Mouse (Mus musculus) heart, embryonic 11.5 days (tissue): ENCODE measurements at regions not wholly inside any gene's neighbourhood (a gene's known extent, or its start where the extent isn't known, plus 50 kb on each side); places are given as distances from the start of the nearest gene placed in this dataset.

ENCODE experiments used
- ATAC-seq: fragments of 200-750 bp; cut with Nextera tagmentation; replicated peaks from 2 replicates; pipeline ENCODE4 v1.8.0; 2017; ENCODE audit warnings: moderate library complexity; ENCODE audit not compliant: insufficient number of reproducible peaks, low FRiP score, low TSS enrichment
- H3K27ac ChIP-seq: fragments of 300-500 bp; sonication (generic); 2 replicates; pipeline ENCODE4 v1.5.1; 2014; ENCODE audit warnings: mild to moderate bottlenecking, low read depth, low read length
- H3K27me3 ChIP-seq: fragments of 300-500 bp; sonication (generic); 2 replicates; pipeline ENCODE4 v1.6.1; 2014; ENCODE audit warnings: mild to moderate bottlenecking, low read length, mixed read lengths; ENCODE audit not compliant: control insufficient read depth, insufficient read depth
- H3K36me3 ChIP-seq: fragments of 300-500 bp; sonication (generic); 2 replicates; pipeline ENCODE4 v1.6.1; 2014; ENCODE audit warnings: mild to moderate bottlenecking, low read length, moderate library complexity, mixed read lengths; ENCODE audit not compliant: control insufficient read depth, insufficient read depth
- H3K4me1 ChIP-seq: fragments of 300-500 bp; sonication (generic); 2 replicates; pipeline ENCODE4 v1.6.1; 2014; ENCODE audit warnings: low read length; ENCODE audit not compliant: control insufficient read depth, insufficient read depth
- H3K4me2 ChIP-seq: fragments of 300-500 bp; sonication (generic); 2 replicates; pipeline ENCODE4 v1.6.1; 2014; ENCODE audit warnings: mild to moderate bottlenecking, moderate library complexity
- H3K4me3 ChIP-seq: fragments of 300-500 bp; sonication (generic); 2 replicates; pipeline ENCODE4 v1.5.1; 2014; ENCODE audit warnings: low read depth, low read length
- H3K9ac ChIP-seq: fragments of 300-500 bp; sonication (generic); 2 replicates; pipeline ENCODE4 v1.6.1; 2014; ENCODE audit warnings: mild to moderate bottlenecking, low read depth, low read length, moderate library complexity
- H3K9me3 ChIP-seq: fragments of 300-500 bp; sonication (generic); replicated peaks from 2 replicates; pipeline ENCODE4 v1.6.1; 2016; ENCODE audit warnings: low read length; ENCODE audit not compliant: control insufficient read depth
- WGBS: fragments of 180-500 bp; shearing (Covaris S2); extraction: QIAGEN DNeasy Blood & Tissue Kit; methylation state at CpG from one replicate; pipeline ENCODE4 v1.1.7; 2014; ENCODE audit not compliant: insufficient replicate concordance; 5-methylcytosine and 5-hydroxymethylcytosine counted together

- ATAC-seq, result 0 out of 2 replicates have a peak, but pooled peaks have one; percentile 18
- H3K4me3 ChIP-seq, result no peak overlapping the region
Observed at GRCm38 (mm10) chr2:74201608-74202323, 290.6 kb upstream of the Atp5g3 start.

GRCm38 (mm10) chr2:74199550-74199949 lies 288.4 kb upstream of the Atp5g3 start:
- Histone ChIP-seq H3K27me3 (no peaks in the 10 kb centered on the region), H3K4me2 (peak overlapping the region; percentile 40), H3K36me3 (no peaks in the 10 kb centered on the region), H3K27ac (no peak overlapping the region), H3K9me3 (no peaks in the 10 kb centered on the region), H3K4me3 (no peak overlapping the region), H3K9ac (no peak overlapping the region), H3K4me1 (peaks cover 19% of the 10 kb centered on the region)
- no peak for ATAC-seq
- WGBS, result 9% methylated on average over 12 of the region's 12 CpGs

More at GRCm38 (mm10) chr2:74201608-74202323, 290.6 kb upstream of the Atp5g3 start:
- Histone ChIP-seq H3K4me2 (peak overlapping the region; percentile 31), H3K27ac (peak overlapping the region; percentile 12; the same call in 1 of the 2 replicates), H3K27me3 (no peaks in the 10 kb centered on the region), H3K4me1 (peaks cover 19% of the 10 kb centered on the region), H3K9me3 (0 out of 2 replicates have a peak, but pooled peaks cover 2% of the 10 kb centered on the region), H3K36me3 (no peaks in the 10 kb centered on the region), H3K9ac (no peak overlapping the region)
- 22% methylated on average over 11 of the region's 11 CpGs for WGBS

DNA sequence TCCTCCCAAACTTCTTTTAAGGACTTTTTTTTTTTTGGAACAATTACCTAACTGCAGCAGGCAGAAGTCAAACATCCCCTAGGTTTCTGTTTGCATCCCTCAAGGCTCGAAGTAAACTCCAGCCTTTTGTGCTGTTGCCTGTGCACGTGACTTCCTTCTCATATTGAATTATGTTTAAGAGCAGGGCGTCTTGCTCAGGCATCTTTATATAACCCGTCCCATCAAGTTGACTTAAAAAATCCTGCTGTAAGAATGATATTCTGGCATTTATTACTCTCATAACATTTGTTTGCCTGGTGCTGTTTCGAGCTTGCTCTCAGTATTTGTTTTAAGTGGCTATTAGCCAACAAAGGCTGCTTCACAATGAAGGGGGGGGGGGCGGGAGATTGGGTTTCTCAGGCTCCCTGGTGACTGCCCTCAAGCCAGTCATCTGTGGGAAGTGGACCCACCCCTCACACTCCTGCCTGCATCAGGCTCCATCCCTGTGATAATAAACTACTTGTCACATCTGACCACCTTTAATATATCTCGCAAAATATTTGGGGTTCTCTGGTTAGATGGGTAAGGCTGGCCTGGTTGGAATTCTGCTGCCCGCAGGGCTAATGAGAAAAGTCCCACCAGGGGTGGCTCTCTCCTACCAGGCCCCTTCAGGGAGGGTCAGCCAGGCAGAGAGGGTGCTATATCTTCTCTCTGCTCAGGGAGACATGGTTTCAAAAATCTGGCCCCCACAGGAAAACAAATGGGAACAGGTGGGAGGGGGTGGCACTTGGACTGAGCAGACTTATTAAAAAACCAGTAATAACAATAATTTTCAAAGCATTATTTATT lies 277.1 kb upstream of the Atp5g3 start:
- H3K9ac ChIP-seq, result no peak overlapping the region
- no peak overlapping the region for H3K27ac ChIP-seq
- no peak overlapping the region for H3K4me3 ChIP-seq
- H3K36me3 ChIP-seq, result no peaks in the 10 kb centered on the region
- no peaks in the 10 kb centered on the region for H3K4me1 ChIP-seq
- WGBS, result 54% methylated on average over 8 of the region's 8 CpGs
- 0 out of 2 replicates have a peak, but pooled peaks cover 2% of the 10 kb centered on the region for H3K9me3 ChIP-seq
- ATAC-seq, result no peak
- no peaks in the 10 kb centered on the region for H3K27me3 ChIP-seq
- no peak overlapping the region for H3K4me2 ChIP-seq

GRCm38 (mm10) chr2:74178106-74178505 lies 267.0 kb upstream of the Atp5g3 start:
- Histone ChIP-seq H3K9ac (no peak overlapping the region), H3K27me3 (no peaks in the 10 kb centered on the region)

GRCm38 (mm10) chr2:74168776-74169570 lies 257.8 kb upstream of the Atp5g3 start:
- ATAC-seq, result no peak
- Histone ChIP-seq H3K4me3 (no peak overlapping the region), H3K9me3 (no peaks in the 10 kb centered on the region), H3K27ac (no peak overlapping the region), H3K9ac (no peak overlapping the region), H3K4me1 (no peaks in the 10 kb centered on the region), H3K36me3 (no peaks in the 10 kb centered on the region), H3K4me2 (no peak overlapping the region), H3K27me3 (no peaks in the 10 kb centered on the region)
- WGBS, result 63% methylated on average over 16 of the region's 16 CpGs

More at GRCm38 (mm10) chr2:74178106-74178505, 267.0 kb upstream of the Atp5g3 start:
- Histone ChIP-seq H3K4me1 (no peaks in the 10 kb centered on the region), H3K27ac (no peak overlapping the region), H3K36me3 (no peaks in the 10 kb centered on the region), H3K4me3 (no peak overlapping the region), H3K4me2 (no peak overlapping the region), H3K9me3 (no peaks in the 10 kb centered on the region)
- WGBS, result 94% methylated on average over 1 of the region's 1 CpGs
- ATAC-seq, result no peak

DNA sequence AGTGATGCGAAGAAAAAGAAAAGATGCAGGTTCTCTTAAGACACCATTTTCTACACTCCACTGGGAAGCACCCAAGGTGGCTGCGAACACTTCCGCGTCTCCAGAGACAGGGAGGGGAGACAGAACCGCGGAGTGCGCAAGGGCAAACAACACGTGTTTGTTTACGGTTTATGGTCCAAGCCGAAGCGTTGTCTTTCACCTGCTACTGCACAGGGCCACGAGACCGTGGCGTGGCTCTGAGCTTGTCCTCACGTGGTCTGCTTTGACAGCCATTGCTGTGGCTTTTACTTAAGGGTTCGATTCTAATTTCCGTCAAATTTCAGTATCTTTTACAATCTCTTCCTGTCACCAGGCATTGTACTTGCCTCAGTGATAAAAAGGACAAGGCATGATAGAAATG lies 257.2 kb upstream of the Atp5g3 start:
- Histone ChIP-seq H3K27me3 (no peaks in the 10 kb centered on the region), H3K4me3 (no peak overlapping the region), H3K4me1 (no peaks in the 10 kb centered on the region), H3K27ac (no peak overlapping the region), H3K9ac (no peak overlapping the region), H3K36me3 (no peaks in the 10 kb centered on the region), H3K4me2 (no peak overlapping the region), H3K9me3 (no peaks in the 10 kb centered on the region)
- 83% methylated on average over 17 of the region's 17 CpGs for WGBS
- no peak for ATAC-seq

GRCm38 (mm10) chr2:74154062-74154461 lies 242.9 kb upstream of the Atp5g3 start:
- no peak overlapping the region for H3K27ac ChIP-seq
- ATAC-seq, result no peak
- 80% methylated on average over 6 of the region's 6 CpGs for WGBS

DNA sequence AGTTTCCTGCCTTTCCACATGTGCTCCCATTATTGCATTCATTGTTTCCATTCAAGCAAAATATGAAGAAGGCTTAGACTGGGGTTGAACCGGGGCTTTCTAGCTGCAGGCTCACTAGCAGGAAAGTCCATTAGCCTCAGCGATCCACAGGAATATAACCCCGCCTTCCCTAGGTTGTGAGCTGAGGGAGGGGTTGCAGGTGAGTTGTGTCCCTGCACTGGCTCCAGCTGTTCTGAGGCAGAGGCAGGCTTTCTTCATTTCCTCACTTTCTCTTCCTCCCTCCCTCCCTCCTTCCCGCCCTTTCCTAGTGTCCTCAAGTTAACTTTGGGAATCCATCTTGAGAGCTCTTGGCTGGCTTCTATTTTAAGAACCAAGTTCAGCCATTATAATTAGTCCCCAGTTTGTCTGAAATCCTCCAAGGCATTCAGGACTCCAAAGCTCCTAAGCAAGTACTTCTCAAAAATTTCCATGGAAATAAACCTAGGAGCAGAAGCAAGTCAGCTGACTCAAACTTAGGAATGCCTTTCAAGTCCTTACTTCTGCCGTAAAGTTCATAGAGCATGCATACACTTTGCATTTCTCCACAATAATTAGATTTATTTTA lies 242.2 kb upstream of the Atp5g3 start:
- no peak overlapping the region for H3K27ac ChIP-seq
- H3K27me3 ChIP-seq, result no peaks in the 10 kb centered on the region
- no peak overlapping the region for H3K4me3 ChIP-seq
- no peak overlapping the region for H3K4me2 ChIP-seq
- no peak for ATAC-seq
- no peaks in the 10 kb centered on the region for H3K9me3 ChIP-seq
- WGBS, result 49% methylated on average over 5 of the region's 5 CpGs
- peaks cover 5% of the 10 kb centered on the region; the same call in 1 of the 2 replicates for H3K4me1 ChIP-seq
- no peak overlapping the region for H3K9ac ChIP-seq
- H3K36me3 ChIP-seq, result no peaks in the 10 kb centered on the region

More at GRCm38 (mm10) chr2:74154062-74154461, 242.9 kb upstream of the Atp5g3 start:
- Histone ChIP-seq H3K4me1 (peaks cover 5% of the 10 kb centered on the region; the same call in 1 of the 2 replicates), H3K4me2 (no peak overlapping the region), H3K27me3 (no peaks in the 10 kb centered on the region), H3K9me3 (no peaks in the 10 kb centered on the region), H3K36me3 (no peaks in the 10 kb centered on the region), H3K9ac (no peak overlapping the region), H3K4me3 (no peak overlapping the region)
